Mouse (Mus musculus): ENCODE data around the gene Nedd4. TPM values are rescaled to one million over a fixed set of nuclear protein-coding genes. Genes with fewer than 3 reads are reported as not detected.
A peak's percentile ranks its signal among the peaks of the same experiment; 100 is the strongest.

Gene Nedd4
- polyA plus RNA-seq, 1 experiment from 2014 or later = 98.2 TPM

DNA sequence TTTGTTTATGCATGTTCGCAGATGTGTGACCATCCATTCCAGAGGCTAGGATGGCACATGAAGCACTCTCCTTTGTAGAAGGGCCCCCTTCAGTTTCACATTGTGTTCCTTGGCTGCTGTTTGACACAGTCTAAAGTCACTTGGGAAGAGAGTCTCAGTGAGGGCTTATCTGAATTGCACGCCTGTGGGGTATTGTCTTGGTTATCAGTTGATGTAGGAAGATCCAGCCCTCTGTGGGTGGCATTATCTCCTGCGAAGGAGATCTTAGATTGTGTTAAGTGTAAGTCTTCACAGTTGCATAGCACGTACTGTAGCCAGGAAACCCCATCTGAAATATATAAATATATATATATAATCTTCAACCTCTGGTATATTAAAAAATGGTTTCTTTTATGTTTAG, 23.1 kb downstream of the Nedd4 start:
- no peaks in the 10 kb centered on the region for H3K9me3 ChIP-seq (replicated peaks; ENCODE audit: control insufficient read depth, low read length)
- H3K9ac ChIP-seq (ENCODE audit: low read depth, low read length) = no peak overlapping the region
- H3K4me2 ChIP-seq (ENCODE audit: low read depth, low read length) = no peak overlapping the region
- H3K27me3 ChIP-seq (ENCODE audit: control insufficient read depth, insufficient read depth, low read depth, low read length) = no peaks in the 10 kb centered on the region
- peaks cover 30% of the 10 kb centered on the region for H3K36me3 ChIP-seq (ENCODE audit: control insufficient read depth, insufficient read depth)
- WGBS (ENCODE audit: insufficient replicate concordance) = 34% methylated on average over 4 of the region's 4 CpGs
- no peak overlapping the region for H3K27ac ChIP-seq (ENCODE audit: low read length)
- no peak overlapping the region for H3K4me3 ChIP-seq (ENCODE audit: low read depth, low read length)
- peak; percentile 64 for ATAC-seq (ENCODE audit: low read depth)
- H3K4me1 ChIP-seq (ENCODE audit: control insufficient read depth, low read depth, low read length) = no peaks in the 10 kb centered on the region; the same call in 1 of the 2 replicates

DNA sequence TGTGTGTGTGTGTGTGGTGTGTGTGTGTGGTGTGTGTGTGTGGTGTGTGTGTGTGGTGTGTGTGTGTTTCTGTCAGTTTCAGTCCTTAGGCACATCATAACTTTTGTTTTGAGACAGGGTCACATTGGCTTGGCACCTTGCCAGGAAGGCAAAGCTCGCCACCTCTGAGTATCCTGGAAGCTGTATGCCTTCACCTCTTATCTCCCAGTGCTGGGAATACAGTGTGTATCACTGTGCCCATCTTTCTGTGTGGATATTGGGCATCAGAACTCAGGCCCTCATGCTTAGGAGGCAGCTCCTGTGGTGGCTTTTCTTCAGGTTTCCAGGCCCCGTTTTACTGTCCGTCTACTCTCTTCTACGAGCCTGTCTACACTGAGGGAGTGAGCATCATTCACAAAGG, 24.4 kb downstream of the Nedd4 start:
- Histone ChIP-seq H3K27ac (ENCODE audit: low read length) (no peak overlapping the region), H3K36me3 (ENCODE audit: control insufficient read depth, insufficient read depth) (peaks cover 32% of the 10 kb centered on the region), H3K4me1 (ENCODE audit: control insufficient read depth, low read depth, low read length) (no peaks in the 10 kb centered on the region; the same call in 1 of the 2 replicates), H3K4me3 (ENCODE audit: low read depth, low read length) (no peak overlapping the region), H3K27me3 (ENCODE audit: control insufficient read depth, insufficient read depth, low read depth, low read length) (no peaks in the 10 kb centered on the region), H3K9ac (ENCODE audit: low read depth, low read length) (no peak overlapping the region), H3K9me3 (replicated peaks; ENCODE audit: control insufficient read depth, low read length) (no peaks in the 10 kb centered on the region), H3K4me2 (ENCODE audit: low read depth, low read length) (no peak overlapping the region)
- no peak for ATAC-seq (ENCODE audit: low read depth)
- 83% methylated on average over 4 of the region's 4 CpGs for WGBS (ENCODE audit: insufficient replicate concordance)

DNA sequence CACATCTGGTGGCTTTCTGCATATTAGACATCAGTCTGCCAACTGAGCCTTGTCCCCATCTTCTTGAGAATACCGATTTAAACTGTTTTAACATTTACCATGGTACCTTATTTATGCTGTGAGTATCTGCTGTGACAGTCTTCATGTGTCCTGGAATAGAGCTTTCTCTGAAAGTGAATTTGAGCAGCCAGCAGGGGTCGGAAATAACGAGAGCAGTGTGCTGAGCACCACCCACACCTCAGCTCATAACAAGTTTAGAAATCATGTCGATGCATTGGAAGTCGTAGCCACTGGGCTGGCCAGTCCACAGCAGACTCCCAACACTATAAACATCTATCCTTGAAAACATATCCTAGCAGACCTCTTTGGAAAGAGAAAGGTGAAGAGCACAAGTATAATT, 27.4 kb downstream of the Nedd4 start:
- H3K9ac ChIP-seq (ENCODE audit: low read depth, low read length) = no peak overlapping the region
- no peaks in the 10 kb centered on the region; the same call in 1 of the 2 replicates for H3K4me1 ChIP-seq (ENCODE audit: control insufficient read depth, low read depth, low read length)
- 74% methylated on average over 5 of the region's 5 CpGs for WGBS (ENCODE audit: insufficient replicate concordance)
- no peak for ATAC-seq (ENCODE audit: low read depth)
- H3K9me3 ChIP-seq (replicated peaks; ENCODE audit: control insufficient read depth, low read length) = no peaks in the 10 kb centered on the region
- H3K4me2 ChIP-seq (ENCODE audit: low read depth, low read length) = no peak overlapping the region
- H3K27ac ChIP-seq (ENCODE audit: low read length) = no peak overlapping the region
- no peak overlapping the region for H3K4me3 ChIP-seq (ENCODE audit: low read depth, low read length)
- no peaks in the 10 kb centered on the region for H3K27me3 ChIP-seq (ENCODE audit: control insufficient read depth, insufficient read depth, low read depth, low read length)
- peaks cover 46% of the 10 kb centered on the region for H3K36me3 ChIP-seq (ENCODE audit: control insufficient read depth, insufficient read depth)

DNA sequence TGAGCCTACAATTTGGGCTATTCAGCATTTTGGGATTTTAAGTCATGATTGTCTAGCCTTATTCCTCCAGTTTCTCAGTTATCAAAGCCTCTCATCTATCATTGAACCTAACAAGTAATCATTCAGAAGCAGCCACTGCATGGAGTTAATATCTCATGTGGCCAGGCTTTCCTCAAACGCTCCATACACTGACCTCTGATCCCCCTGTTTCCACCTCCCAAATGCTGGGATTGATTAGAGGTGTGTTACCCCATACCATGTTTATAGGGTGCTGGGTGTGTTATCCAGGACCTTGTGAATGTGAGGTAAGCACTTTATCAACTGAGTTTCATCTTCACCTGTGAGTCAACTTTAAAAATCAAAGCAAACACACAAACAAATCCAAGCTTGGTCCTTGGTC, 28.7 kb downstream of the Nedd4 start:
- no peak for ATAC-seq (ENCODE audit: low read depth)
- Histone ChIP-seq H3K9ac (ENCODE audit: low read depth, low read length) (no peak overlapping the region), H3K4me2 (ENCODE audit: low read depth, low read length) (no peak overlapping the region), H3K36me3 (ENCODE audit: control insufficient read depth, insufficient read depth) (peaks cover 45% of the 10 kb centered on the region), H3K4me1 (ENCODE audit: control insufficient read depth, low read depth, low read length) (no peaks in the 10 kb centered on the region; the same call in 1 of the 2 replicates), H3K27ac (ENCODE audit: low read length) (no peak overlapping the region), H3K27me3 (ENCODE audit: control insufficient read depth, insufficient read depth, low read depth, low read length) (no peaks in the 10 kb centered on the region), H3K9me3 (replicated peaks; ENCODE audit: control insufficient read depth, low read length) (no peaks in the 10 kb centered on the region), H3K4me3 (ENCODE audit: low read depth, low read length) (no peak overlapping the region)
- WGBS (ENCODE audit: insufficient replicate concordance) = 42% methylated on average over 1 of the region's 1 CpGs

DNA sequence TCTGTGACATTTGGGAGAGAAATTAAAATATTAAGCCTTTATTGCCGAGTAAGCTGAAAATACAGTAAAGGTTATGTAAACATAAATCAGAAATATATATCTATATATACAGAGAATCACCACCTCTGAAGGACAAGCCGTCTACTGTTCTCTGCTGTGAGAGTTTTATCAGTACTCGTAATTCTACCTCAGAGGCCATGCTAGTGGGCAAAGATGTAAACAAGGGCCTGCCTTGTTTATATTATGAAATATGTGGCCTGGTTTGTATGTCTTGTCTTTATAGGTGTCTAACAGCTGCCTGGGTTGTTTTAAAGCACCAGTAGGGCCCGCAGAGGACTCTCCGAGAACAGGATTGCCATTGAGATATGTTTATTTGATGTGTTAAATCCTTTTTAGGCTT, 29.8 kb downstream of the Nedd4 start:
- H3K4me3 ChIP-seq (ENCODE audit: low read depth, low read length) = no peak overlapping the region
- no peak overlapping the region for H3K27ac ChIP-seq (ENCODE audit: low read length)
- H3K36me3 ChIP-seq (ENCODE audit: control insufficient read depth, insufficient read depth) = peaks cover 36% of the 10 kb centered on the region
- H3K9ac ChIP-seq (ENCODE audit: low read depth, low read length) = no peak overlapping the region
- no peak for ATAC-seq (ENCODE audit: low read depth)
- no peak overlapping the region for H3K4me2 ChIP-seq (ENCODE audit: low read depth, low read length)
- 71% methylated on average over 5 of the region's 5 CpGs for WGBS (ENCODE audit: insufficient replicate concordance)
- H3K27me3 ChIP-seq (ENCODE audit: control insufficient read depth, insufficient read depth, low read depth, low read length) = no peaks in the 10 kb centered on the region
- H3K4me1 ChIP-seq (ENCODE audit: control insufficient read depth, low read depth, low read length) = no peaks in the 10 kb centered on the region; the same call in 1 of the 2 replicates
- H3K9me3 ChIP-seq (replicated peaks; ENCODE audit: control insufficient read depth, low read length) = no peaks in the 10 kb centered on the region

DNA sequence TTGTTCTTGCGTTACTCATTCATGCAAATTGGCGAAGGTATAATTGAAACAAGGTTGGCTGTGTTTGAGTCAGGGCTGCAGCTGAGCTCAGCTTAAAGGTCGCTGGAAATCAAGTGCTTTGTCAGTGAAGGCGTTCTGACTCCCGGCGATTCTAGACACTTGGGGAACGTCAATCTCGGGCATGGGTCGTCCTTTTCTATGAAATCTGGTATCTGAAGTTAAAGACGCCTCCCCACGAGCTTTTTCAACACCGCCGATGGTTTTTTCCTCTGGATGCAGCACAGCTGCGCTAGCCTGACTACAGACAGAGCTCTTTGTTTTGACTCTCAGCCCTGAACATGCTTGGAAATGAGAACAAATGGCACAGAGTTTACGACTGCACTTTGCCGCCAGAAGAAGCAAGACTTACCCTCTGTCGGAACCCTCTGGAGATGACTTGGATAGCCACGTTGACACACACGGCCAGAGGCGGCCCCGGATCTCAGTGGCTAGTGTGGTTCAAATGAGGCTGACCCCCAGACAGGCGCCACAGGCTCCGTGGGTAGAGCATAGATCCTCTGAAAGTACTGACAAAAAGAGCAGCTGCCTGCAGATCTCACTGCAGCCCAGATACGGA, 31.0 kb downstream of the Nedd4 start:
- no peak overlapping the region for H3K27ac ChIP-seq (ENCODE audit: low read length)
- no peak overlapping the region for H3K4me3 ChIP-seq (ENCODE audit: low read depth, low read length)
- no peak overlapping the region for H3K9ac ChIP-seq (ENCODE audit: low read depth, low read length)
- H3K4me1 ChIP-seq (ENCODE audit: control insufficient read depth, low read depth, low read length) = no peaks in the 10 kb centered on the region; the same call in none of the 2 replicates
- H3K4me2 ChIP-seq (ENCODE audit: low read depth, low read length) = no peak overlapping the region
- H3K36me3 ChIP-seq (ENCODE audit: control insufficient read depth, insufficient read depth) = peaks cover 31% of the 10 kb centered on the region
- ATAC-seq (ENCODE audit: low read depth) = no peak
- H3K9me3 ChIP-seq (replicated peaks; ENCODE audit: control insufficient read depth, low read length) = no peaks in the 10 kb centered on the region
- no peaks in the 10 kb centered on the region for H3K27me3 ChIP-seq (ENCODE audit: control insufficient read depth, insufficient read depth, low read depth, low read length)
- WGBS (ENCODE audit: insufficient replicate concordance) = 83% methylated on average over 24 of the region's 24 CpGs

DNA sequence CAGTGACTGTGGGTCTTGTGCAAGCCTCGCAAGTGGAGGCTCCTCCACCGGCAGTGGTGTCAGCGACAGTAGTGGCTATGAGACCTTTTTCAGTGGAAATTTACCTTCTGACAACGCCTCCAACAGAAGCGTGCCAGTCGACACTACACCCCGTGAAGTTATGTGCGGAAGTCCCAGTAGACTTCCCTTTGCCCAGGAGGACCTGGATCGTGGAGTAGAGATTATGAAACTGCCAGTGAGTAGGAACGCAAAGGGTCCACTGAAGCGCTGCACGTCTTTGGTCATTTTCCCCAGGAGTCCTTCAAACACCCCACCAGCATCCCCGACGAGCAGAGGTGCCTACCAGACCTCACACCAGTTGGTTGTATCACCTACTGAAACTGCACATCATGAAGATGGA, 31.7 kb downstream of the Nedd4 start:
- peaks cover 27% of the 10 kb centered on the region for H3K36me3 ChIP-seq (ENCODE audit: control insufficient read depth, insufficient read depth)
- 85% methylated on average over 14 of the region's 14 CpGs for WGBS (ENCODE audit: insufficient replicate concordance)
- no peak for ATAC-seq (ENCODE audit: low read depth)
- no peak overlapping the region for H3K9ac ChIP-seq (ENCODE audit: low read depth, low read length)
- H3K9me3 ChIP-seq (replicated peaks; ENCODE audit: control insufficient read depth, low read length) = no peaks in the 10 kb centered on the region
- no peak overlapping the region for H3K27ac ChIP-seq (ENCODE audit: low read length)
- no peaks in the 10 kb centered on the region for H3K27me3 ChIP-seq (ENCODE audit: control insufficient read depth, insufficient read depth, low read depth, low read length)
- no peak overlapping the region for H3K4me2 ChIP-seq (ENCODE audit: low read depth, low read length)
- H3K4me3 ChIP-seq (ENCODE audit: low read depth, low read length) = no peak overlapping the region
- peaks cover 2% of the 10 kb centered on the region for H3K4me1 ChIP-seq (ENCODE audit: control insufficient read depth, low read depth, low read length)

DNA sequence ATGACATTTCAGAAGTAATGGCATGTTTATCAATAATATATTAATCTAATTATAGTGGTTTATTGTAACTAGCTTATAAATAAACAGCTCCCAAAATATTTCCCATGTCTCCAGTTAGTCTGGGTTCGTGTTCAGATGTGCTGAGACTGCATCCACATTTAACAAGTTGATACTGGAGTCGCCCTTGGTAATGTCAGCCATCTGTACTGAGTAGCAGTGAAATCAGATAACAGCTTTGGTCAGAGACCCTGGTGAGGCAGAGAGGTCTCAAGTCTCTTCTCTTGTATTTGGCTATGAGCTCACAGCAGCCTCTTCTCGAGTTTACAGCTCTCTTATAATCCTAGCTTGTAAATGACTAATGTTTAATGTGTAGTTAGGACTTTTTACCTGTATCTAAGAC, 34.4 kb downstream of the Nedd4 start:
- 45% methylated on average over 3 of the region's 3 CpGs for WGBS (ENCODE audit: insufficient replicate concordance)
- H3K36me3 ChIP-seq (ENCODE audit: control insufficient read depth, insufficient read depth) = peaks cover 23% of the 10 kb centered on the region
- H3K9me3 ChIP-seq (replicated peaks; ENCODE audit: control insufficient read depth, low read length) = no peaks in the 10 kb centered on the region
- no peak overlapping the region for H3K4me2 ChIP-seq (ENCODE audit: low read depth, low read length)
- H3K27me3 ChIP-seq (ENCODE audit: control insufficient read depth, insufficient read depth, low read depth, low read length) = no peaks in the 10 kb centered on the region
- no peak overlapping the region for H3K27ac ChIP-seq (ENCODE audit: low read length)
- peaks cover 13% of the 10 kb centered on the region for H3K4me1 ChIP-seq (ENCODE audit: control insufficient read depth, low read depth, low read length)
- no peak for ATAC-seq (ENCODE audit: low read depth)
- H3K9ac ChIP-seq (ENCODE audit: low read depth, low read length) = no peak overlapping the region
- H3K4me3 ChIP-seq (ENCODE audit: low read depth, low read length) = no peak overlapping the region

DNA sequence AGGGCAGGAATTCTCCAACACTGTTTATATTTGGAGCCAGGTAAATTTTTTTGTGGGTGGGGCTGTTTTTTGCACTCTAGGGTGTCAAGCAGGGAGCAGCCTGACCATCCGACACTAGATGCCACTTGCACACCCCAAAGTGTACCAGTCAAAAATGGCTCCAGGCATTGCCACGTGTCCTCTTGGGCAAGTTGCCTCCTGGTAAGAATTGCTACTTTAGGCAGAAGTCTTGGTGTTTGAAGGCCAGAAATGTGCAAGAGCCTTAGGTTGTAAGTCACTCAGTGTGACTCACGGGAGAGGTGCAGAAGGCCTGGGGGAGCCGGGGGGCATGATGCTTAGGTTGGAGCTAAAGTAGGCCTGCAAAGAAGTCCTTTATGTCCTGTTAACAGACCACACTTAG, 35.6 kb downstream of the Nedd4 start:
- ATAC-seq (ENCODE audit: low read depth) = no peak
- Histone ChIP-seq H3K27me3 (ENCODE audit: control insufficient read depth, insufficient read depth, low read depth, low read length) (no peaks in the 10 kb centered on the region), H3K4me3 (ENCODE audit: low read depth, low read length) (no peak overlapping the region), H3K27ac (ENCODE audit: low read length) (no peak overlapping the region), H3K9ac (ENCODE audit: low read depth, low read length) (no peak overlapping the region), H3K4me2 (ENCODE audit: low read depth, low read length) (no peak overlapping the region), H3K4me1 (ENCODE audit: control insufficient read depth, low read depth, low read length) (peaks cover 13% of the 10 kb centered on the region), H3K36me3 (ENCODE audit: control insufficient read depth, insufficient read depth) (peaks cover 25% of the 10 kb centered on the region), H3K9me3 (replicated peaks; ENCODE audit: control insufficient read depth, low read length) (no peaks in the 10 kb centered on the region)
- 84% methylated on average over 4 of the region's 4 CpGs for WGBS (ENCODE audit: insufficient replicate concordance)

Measured in liver, embryonic 16.5 days (tissue).